Mouse (Mus musculus) kidney, adult 2 months (tissue): ENCODE data around the gene Zfp324.

ENCODE experiments used
- CTCF ChIP-seq: fragments of 200-500 bp; conservative IDR thresholded peaks from 2 replicates; pipeline ENCODE4 v1.5.1; 2011; ENCODE audit warnings: low read depth, mild to moderate bottlenecking, control low read depth, low read length, moderate library complexity, mixed read lengths; ENCODE audit not compliant: insufficient read depth, insufficient read length
- POLR2A ChIP-seq: fragments of 200-500 bp; IDR thresholded peaks from one replicate; pipeline ENCODE4 v1.6.1; 2011; ENCODE audit warnings: low read depth, low read length, control low read depth

- TF ChIP-seq CTCF = no peak
- TF ChIP-seq POLR2A = no peak
Measured at GRCm38 (mm10) chr7:12995862-12996261, 30.2 kb downstream of the Zfp324 start.
